Mouse (Mus musculus) forebrain, embryonic 10.5 days (tissue): ENCODE results near the gene Bak1. TPM values are rescaled to one million over a fixed set of nuclear protein-coding genes. Genes with fewer than 3 reads are reported as not detected.
A peak's percentile ranks its signal among the peaks of the same experiment; 100 is the strongest.

Experiments used
- DNase-seq: peaks from one replicate; pipeline ENCODE4 v3.0.0-alpha.2; 2017; ENCODE audit warnings: low spot score; ENCODE audit errors: extremely low spot score
- H3K27ac ChIP-seq: fragments of 300-500 bp; sonication (generic); 2 replicates; pipeline ENCODE4 v1.5.1; 2016; ENCODE audit warnings: mild to moderate bottlenecking
- H3K27me3 ChIP-seq: fragments of 300-500 bp; sonication (generic); 2 replicates; pipeline ENCODE4 v1.6.1; 2016; ENCODE audit warnings: mild to moderate bottlenecking; ENCODE audit not compliant: poor library complexity, severe bottlenecking
- H3K36me3 ChIP-seq: fragments of 300-500 bp; sonication (generic); replicated peaks from 2 replicates; pipeline ENCODE4 v1.6.1; 2016; ENCODE audit warnings: mild to moderate bottlenecking, moderate library complexity
- H3K4me1 ChIP-seq: fragments of 300-500 bp; sonication (generic); 2 replicates; pipeline ENCODE4 v1.6.1; 2016
- H3K4me3 ChIP-seq: fragments of 300-500 bp; sonication (generic); 2 replicates; pipeline ENCODE4 v1.5.1; 2016; ENCODE audit warnings: mild to moderate bottlenecking, moderate library complexity
- H3K9me3 ChIP-seq: fragments of 300-500 bp; sonication (generic); 2 replicates; pipeline ENCODE4 v1.6.1; 2016; ENCODE audit warnings: mild to moderate bottlenecking, moderate library complexity
- WGBS: fragments of 180-500 bp; shearing (Covaris S2); methylation state at CpG from one replicate; pipeline ENCODE4 v1.1.7; 2016; 5-methylcytosine and 5-hydroxymethylcytosine counted together
- polyA plus RNA-seq: library from polyadenylated mRNA; unstranded; fragments of >200 nt; fragmentation: Nextera tagmentation; extraction: Ambion mirVana; gene quantifications from 2 replicates; pipeline ENCODE4 v1.2.1, GENCODE M21; 2016

Bak1 gene
- polyA plus RNA-seq, 1 experiment from 2014 or later = 3.4 TPM

DNA sequence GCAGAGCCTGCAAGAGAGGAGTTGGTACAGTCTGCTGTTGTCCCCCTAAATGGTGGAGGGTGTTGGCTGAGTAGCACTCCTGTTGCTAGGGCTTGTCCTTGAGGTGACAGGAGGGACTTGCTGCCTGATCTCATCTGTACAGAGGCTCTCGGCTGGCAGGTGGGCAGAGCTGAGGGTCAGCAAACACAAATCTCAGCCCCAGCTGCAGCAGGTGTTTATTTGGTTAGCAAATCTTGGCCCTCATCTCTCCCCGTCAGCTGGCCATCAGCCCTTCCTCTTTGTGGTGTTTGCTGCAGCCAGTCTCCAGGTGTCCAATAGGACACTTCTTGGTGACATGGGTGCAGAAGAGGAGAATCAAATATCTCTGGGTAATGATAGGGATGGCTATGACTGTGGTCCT, 35.4 kb upstream of the Bak1 start:
- no peaks in the 10 kb centered on the region for H3K9me3 ChIP-seq
- H3K27me3 ChIP-seq = peaks cover 17% of the 10 kb centered on the region
- H3K4me3 ChIP-seq = no peak overlapping the region
- H3K4me1 ChIP-seq = peaks cover 31% of the 10 kb centered on the region
- DNase-seq = no peak
- peak overlapping the region; percentile 48; the same call in 1 of the 2 replicates for H3K27ac ChIP-seq
- H3K36me3 ChIP-seq = no peaks in the 10 kb centered on the region
- 65% methylated on average over 2 of the region's 2 CpGs for WGBS

DNA sequence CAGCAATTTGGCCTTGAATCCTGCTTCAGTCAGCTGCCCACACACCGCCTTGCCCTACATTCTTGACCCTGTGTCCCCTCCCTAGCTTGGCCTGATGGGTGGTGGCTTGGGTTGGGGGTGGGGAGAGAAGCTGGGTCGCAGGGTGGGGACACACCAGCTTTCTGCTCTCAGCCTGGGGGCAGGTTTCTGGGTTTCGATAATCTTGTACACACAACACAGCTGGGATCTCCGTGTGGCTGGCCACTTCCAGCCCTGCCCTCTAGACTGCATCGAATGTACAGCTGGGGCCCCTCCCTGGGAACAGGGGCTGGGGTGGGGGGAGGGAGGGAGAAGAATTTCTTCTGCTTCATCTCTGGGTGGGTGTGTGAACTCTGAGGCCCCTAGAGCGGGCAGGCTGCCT, 34.9 kb upstream of the Bak1 start:
- 59% methylated on average over 6 of the region's 6 CpGs for WGBS
- Histone ChIP-seq H3K27me3 (peaks cover 22% of the 10 kb centered on the region), H3K36me3 (no peaks in the 10 kb centered on the region), H3K9me3 (no peaks in the 10 kb centered on the region), H3K4me3 (no peak overlapping the region), H3K27ac (peak overlapping the region; percentile 48; the same call in 1 of the 2 replicates), H3K4me1 (peaks cover 34% of the 10 kb centered on the region)
- no peak for DNase-seq

DNA sequence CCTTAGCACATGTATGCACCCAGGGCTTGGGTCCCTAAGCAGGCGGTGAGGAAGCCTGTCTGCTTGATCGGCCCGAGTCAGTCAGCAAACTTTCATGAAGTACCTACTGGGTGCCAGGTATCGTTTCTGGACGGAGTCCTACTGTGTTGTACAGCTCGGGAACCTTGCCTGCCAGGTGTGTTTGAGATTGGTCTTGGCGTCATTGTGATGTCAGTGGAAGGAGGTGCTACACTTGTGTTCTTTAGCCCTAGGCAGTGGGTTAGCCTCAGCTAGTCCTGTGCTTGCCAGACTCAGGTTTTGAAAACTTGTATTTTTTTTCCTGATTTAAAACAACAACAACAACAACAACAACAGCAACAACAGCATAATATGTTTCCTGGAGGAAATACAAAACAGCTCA, 33.9 kb upstream of the Bak1 start:
- Histone ChIP-seq H3K4me3 (no peak overlapping the region), H3K4me1 (peaks cover 44% of the 10 kb centered on the region), H3K36me3 (no peaks in the 10 kb centered on the region), H3K9me3 (no peaks in the 10 kb centered on the region), H3K27me3 (peaks cover 32% of the 10 kb centered on the region), H3K27ac (no peak overlapping the region)
- DNase-seq = no peak
- WGBS = 92% methylated on average over 7 of the region's 7 CpGs

DNA sequence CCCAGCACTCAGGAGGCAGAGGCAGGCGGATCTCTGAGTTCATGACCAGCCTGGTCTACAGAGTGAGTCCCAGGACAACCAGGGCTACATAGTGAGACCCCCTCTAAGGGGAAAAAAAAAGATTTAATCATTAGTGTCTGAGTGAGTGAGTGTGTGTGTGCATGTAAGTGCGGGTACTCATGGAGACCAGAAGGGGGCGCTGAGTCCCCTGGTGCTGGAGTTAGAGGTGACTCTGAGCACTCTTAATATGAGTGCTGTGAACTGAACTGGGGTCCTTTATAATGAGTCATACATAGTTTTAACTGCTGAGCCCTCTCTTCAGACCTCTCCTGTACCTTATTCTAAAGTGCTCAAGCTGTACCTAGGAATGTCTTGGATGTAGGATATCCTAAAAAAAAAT, 32.9 kb upstream of the Bak1 start:
- no peak for DNase-seq
- Histone ChIP-seq H3K27me3 (peaks cover 42% of the 10 kb centered on the region), H3K9me3 (no peaks in the 10 kb centered on the region), H3K4me3 (no peak overlapping the region), H3K36me3 (no peaks in the 10 kb centered on the region), H3K27ac (no peak overlapping the region), H3K4me1 (peaks cover 54% of the 10 kb centered on the region)
- WGBS = 94% methylated on average over 3 of the region's 3 CpGs

DNA sequence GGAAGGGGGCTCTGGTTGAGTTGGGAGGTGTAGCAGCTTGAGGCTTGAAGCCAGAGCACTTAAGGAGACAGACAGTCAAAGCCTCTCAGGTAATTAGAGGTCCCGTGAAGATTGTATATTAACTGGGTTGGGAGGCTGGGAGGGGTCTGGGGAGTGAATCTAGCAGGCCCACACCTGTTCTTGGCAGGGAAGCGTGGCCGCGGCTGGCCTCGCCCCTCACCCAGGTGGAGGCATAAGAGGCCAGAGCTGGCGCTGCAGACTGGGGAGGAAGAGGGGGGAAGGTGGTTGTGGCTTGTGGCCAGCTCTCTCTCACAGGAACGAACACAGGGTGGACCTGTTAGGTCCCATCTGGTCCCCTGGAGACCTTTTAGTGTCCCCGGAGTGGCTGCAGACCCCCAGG, 31.9 kb upstream of the Bak1 start:
- no peaks in the 10 kb centered on the region for H3K36me3 ChIP-seq
- peaks cover 61% of the 10 kb centered on the region for H3K4me1 ChIP-seq
- no peak overlapping the region for H3K27ac ChIP-seq
- 80% methylated on average over 8 of the region's 8 CpGs for WGBS
- peaks cover 52% of the 10 kb centered on the region for H3K27me3 ChIP-seq
- H3K4me3 ChIP-seq = no peak overlapping the region
- no peak for DNase-seq
- H3K9me3 ChIP-seq = no peaks in the 10 kb centered on the region

DNA sequence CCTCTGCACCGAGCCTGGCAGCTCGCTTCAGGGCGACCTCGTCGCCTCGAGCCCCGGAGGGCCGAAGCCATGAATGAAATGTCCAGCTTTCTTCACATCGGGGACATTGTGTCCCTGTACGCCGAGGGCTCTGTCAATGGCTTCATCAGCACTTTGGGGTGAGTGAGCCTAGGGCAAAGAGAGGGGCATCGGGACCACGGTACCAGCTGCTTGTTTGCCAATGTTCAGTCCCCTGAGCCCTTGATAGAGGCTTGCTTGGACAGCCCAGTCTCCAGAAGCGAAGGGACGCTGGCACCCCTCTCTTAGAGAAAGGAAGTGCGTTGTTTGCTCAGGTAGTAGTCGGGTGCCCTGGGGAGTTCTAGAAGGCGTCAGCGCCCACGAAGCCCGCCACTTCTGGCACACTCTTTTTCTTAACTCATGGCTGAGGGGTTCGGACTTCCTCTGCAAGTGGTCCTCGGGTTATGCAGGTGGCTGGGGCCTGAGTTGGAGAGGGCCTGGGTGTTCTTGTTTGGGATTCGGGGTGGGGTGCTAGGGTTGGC, 28.8 kb upstream of the Bak1 start:
- peaks cover 46% of the 10 kb centered on the region for H3K4me1 ChIP-seq
- no peak for DNase-seq
- H3K27ac ChIP-seq = peak overlapping the region; percentile 81
- WGBS = 2% methylated on average over 24 of the region's 24 CpGs
- no peaks in the 10 kb centered on the region for H3K36me3 ChIP-seq
- H3K9me3 ChIP-seq = no peaks in the 10 kb centered on the region
- peaks cover 69% of the 10 kb centered on the region for H3K27me3 ChIP-seq
- H3K4me3 ChIP-seq = peak overlapping the region; percentile 59

DNA sequence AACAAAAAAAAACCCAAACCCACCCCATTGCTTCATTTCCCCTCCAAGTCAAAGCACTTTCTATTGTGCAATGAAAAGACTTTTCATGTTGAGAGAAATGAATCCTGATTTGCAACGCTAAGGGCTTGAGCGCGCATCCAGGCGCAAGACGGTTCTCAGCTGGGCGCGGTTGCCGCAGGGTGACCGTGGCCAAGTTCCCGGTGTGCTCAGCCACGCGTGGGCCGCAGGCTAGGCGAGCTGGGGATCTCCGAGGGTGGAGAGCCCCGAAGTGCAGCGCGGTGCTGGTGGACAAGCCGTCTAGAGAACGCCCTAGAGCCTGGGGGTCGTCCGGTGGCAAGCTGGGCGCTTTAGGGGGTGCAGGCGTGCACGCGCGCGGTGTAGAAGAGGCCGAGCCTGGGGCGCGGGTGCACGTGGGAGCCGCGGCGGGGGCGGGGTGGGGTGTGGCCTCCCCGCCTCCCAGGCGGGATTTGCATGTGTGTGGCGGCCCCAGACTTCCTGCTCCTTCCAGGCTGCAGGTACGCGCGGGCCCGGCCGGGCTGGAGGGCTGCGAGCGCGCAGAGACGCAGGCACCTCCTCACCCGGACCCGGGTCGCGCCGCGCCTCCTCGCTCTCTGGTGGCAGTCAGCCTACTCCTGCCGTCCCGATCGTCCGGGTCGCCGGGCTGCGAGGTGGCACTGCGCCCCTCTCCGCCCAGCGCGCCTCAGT, 28.2 kb upstream of the Bak1 start, which contains the start of gene Itpr3:
Gene Itpr3 (plus strand): TSS at position 493 of the 705 bp plus-strand sequence.
- Histone ChIP-seq H3K27me3 (peaks cover 69% of the 10 kb centered on the region), H3K9me3 (no peaks in the 10 kb centered on the region), H3K36me3 (no peaks in the 10 kb centered on the region), H3K4me3 (peak within 1 kb of the TSS; percentile 59), H3K27ac (peak within 1 kb of the TSS; percentile 81), H3K4me1 (peaks cover 48% of the 10 kb centered on the region)
- WGBS = under 1% methylated on average over 66 of the region's 66 CpGs
- peak; percentile 50 for DNase-seq

DNA sequence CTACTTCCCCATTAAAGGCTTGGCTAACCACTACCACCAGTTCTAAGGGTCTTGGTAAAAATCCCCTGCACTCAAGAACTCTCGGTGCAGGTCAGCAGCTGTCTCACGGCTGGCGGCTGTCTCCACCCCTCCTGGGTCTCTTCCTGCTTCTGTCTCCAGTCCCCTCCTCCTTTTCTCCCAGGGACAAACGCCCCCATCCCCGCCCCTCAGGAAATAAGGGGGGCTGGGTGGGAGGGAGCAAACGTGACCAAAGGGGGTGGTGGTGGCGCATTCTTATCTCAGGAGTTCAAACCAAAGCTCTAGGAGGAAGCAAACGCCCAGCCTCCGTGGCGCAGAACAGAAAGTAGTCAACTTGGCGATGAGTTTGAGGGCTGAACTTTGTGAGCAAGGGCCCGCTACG, 27.4 kb upstream of the Bak1 start:
- H3K4me1 ChIP-seq = peaks cover 56% of the 10 kb centered on the region
- under 1% methylated on average over 13 of the region's 13 CpGs for WGBS
- peak overlapping the region; percentile 81 for H3K27ac ChIP-seq
- peak overlapping the region; percentile 59 for H3K4me3 ChIP-seq
- H3K9me3 ChIP-seq = no peaks in the 10 kb centered on the region
- H3K27me3 ChIP-seq = peaks cover 69% of the 10 kb centered on the region
- peak; percentile 49 for DNase-seq
- H3K36me3 ChIP-seq = no peaks in the 10 kb centered on the region

DNA sequence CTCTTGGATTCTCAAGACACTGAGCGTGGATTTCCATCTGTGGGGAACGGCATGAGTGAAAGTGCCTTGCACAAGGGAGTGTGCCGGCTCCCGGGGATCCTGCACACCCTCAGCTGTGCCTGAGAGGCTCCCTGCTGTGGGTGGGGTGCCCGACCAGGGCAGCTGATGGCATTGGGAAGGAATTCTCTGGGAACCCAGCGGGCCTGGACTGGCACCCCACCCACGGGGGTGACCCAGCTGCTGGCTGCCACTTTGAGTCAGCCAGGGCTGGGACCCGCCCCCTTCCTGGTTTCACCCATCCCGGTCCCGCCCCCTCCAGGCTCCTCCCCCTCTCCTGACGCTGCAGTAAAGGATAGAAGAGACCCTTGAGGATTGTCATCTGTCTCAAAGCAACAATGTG, 22.7 kb upstream of the Bak1 start:
- Histone ChIP-seq H3K27me3 (peaks cover 25% of the 10 kb centered on the region), H3K36me3 (no peaks in the 10 kb centered on the region), H3K9me3 (no peaks in the 10 kb centered on the region), H3K4me3 (0 out of 2 replicates have a peak overlapping the region, but pooled peaks have one; percentile 6), H3K4me1 (peaks cover 24% of the 10 kb centered on the region), H3K27ac (peak overlapping the region; percentile 44; the same call in 1 of the 2 replicates)
- 43% methylated on average over 9 of the region's 11 CpGs for WGBS
- no peak for DNase-seq

DNA sequence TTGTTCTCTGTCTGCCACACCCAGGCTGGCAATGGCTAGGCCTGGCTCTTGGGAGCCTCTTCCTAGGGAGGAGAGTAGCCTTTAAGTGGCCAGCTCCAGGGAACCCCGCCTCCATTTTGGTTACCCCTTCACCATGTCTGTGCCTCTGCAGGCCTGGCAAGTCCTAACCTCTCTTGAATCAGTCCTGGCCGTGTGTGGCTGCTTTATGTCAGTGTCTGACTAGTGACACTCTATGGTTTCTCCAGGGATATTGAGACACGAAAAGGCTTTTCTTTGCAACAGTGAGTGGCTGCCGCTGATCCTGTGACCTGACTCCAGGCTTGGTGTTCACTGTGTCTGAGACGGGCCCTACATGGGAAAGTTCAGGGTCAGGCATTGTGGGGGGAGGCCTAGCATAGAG, 22.0 kb upstream of the Bak1 start:
- peaks cover 18% of the 10 kb centered on the region for H3K27me3 ChIP-seq
- 73% methylated on average over 5 of the region's 5 CpGs for WGBS
- no peak for DNase-seq
- no peaks in the 10 kb centered on the region for H3K36me3 ChIP-seq
- H3K9me3 ChIP-seq = no peaks in the 10 kb centered on the region
- H3K4me1 ChIP-seq = peaks cover 17% of the 10 kb centered on the region
- H3K4me3 ChIP-seq = no peak overlapping the region
- H3K27ac ChIP-seq = no peak overlapping the region

DNA sequence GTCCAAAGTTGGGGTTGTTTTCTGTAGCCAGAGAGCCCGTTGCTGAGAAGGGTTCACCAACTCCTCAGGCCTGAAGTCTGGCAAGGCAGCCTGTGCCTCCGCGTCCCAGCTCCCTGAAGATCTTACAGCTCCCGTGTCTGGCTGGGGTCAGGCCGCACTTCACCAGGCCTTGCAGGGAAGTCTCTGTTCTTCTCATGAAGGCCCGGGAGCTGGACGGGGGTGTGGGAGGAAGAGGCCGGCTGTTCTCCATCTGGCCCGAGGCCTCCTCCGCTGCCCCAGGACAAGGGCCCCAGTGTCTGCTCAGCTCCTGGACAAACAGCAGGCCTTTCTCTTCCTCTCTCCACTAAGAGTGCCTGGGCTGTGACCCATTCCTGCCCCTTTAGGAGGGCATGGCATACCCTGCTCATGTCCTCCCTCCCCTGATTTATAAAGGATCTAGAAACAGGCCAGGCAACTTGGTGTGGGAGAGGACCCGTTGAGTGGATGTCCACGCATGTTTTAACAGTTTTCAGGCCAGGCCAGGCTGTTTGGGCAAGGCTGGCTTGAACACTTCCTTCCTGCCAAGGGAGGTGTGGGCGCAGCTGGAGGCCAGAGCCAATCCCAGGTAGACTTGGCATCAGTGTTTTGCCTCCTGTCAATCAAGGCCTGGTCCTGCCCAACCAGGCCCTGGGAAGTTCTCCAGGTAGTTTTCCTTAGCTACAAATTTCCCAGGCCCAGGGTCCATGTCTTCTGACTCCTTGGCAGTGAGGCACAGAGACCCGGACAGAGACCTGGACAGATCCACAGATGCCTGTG, 19.8 kb upstream of the Bak1 start:
- Histone ChIP-seq H3K27ac (peak overlapping the region; percentile 69), H3K27me3 (peaks cover 3% of the 10 kb centered on the region; the same call in 1 of the 2 replicates), H3K4me3 (no peak overlapping the region), H3K4me1 (peaks cover 17% of the 10 kb centered on the region), H3K9me3 (no peaks in the 10 kb centered on the region), H3K36me3 (no peaks in the 10 kb centered on the region)
- no peak for DNase-seq
- 61% methylated on average over 14 of the region's 14 CpGs for WGBS

DNA sequence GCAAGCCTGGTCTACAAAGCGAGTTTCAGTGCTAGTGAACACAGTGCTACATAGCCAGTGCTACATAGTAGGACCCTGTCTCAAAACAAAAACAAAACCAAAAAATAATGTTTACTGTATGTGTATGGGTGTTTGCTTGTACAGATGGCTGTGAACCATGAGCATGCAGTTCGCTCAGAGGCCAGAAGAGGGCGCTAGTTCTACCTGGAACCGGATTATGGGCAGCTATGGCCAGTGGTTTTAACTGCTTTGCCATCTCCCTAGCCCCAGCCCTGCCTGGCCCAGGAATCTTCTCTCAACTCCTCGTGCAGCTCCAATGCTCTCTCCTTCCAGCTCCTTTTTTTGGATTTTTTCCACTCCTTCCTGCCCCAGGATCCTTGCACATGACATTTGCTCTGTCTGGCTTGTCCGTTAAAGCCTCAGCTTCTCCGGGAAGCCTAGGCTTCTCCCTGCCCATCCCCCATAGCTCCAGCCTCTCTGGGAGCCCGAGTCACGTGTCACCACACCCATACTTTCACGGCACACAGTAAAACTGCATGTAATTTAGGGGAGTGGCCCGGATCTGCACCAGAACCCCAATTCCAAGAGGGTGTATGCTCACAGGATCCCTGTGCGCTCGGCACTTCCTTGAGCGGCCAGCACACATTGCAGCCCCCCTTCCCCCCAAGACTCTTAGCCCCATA, 19.1 kb upstream of the Bak1 start:
- 72% methylated on average over 14 of the region's 14 CpGs for WGBS
- no peaks in the 10 kb centered on the region for H3K9me3 ChIP-seq

More for the DNA sequence above, 19.1 kb upstream of the Bak1 start:
- H3K4me1 ChIP-seq = peaks cover 24% of the 10 kb centered on the region
- H3K27ac ChIP-seq = peak overlapping the region; percentile 69
- no peaks in the 10 kb centered on the region for H3K36me3 ChIP-seq
- H3K27me3 ChIP-seq = no peaks in the 10 kb centered on the region
- no peak for DNase-seq
- no peak overlapping the region for H3K4me3 ChIP-seq
